Mouse (Mus musculus): ENCODE measurements around the gene Olfr329-ps. TPM values are rescaled to one million over a fixed set of nuclear protein-coding genes. Genes with fewer than 3 reads are reported as not detected.
"Not testable (repeated sequence)": the region's sequence is repeated elsewhere in the genome, so short reads cannot be mapped to it uniquely, and the experiment has no call there.

Olfr329-ps gene
- not detected in 2 replicates for polyA plus RNA-seq (2014; fragmentation: Nextera tagmentation; extraction: Ambion mirVana)

DNA sequence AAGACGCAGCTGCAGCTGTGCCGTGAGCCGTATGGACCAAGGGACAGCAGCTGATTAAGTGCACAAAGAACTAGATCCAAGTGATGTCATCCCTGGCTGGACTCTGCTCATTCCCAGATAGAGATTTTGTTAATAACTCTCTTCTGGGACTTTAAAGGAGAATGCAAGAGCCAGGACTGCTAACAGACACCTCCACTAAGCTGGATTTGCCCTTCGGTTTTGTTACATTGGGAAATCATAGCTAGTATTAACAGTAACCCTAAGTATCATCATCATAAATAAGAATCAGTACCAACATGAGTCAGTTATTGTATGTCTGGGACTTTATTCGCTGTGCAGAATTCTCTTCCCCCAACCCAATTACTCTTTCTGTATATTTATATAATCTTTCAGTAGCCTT lies at the start of gene Olfr329-ps:
TSS of gene Olfr329-ps (minus strand) at position 101 of the 400 bp plus-strand sequence.
- H3K4me1 ChIP-seq (ENCODE audit: control insufficient read depth, insufficient read depth, low read length) = no peaks in the 10 kb centered on the region
- no peak within 1 kb of the TSS for H3K9ac ChIP-seq (ENCODE audit: low read length)
- ATAC-seq = no peak
- no peaks in the 10 kb centered on the region for H3K27me3 ChIP-seq (replicated peaks; ENCODE audit: control insufficient read depth, insufficient read depth, low read length)
- DNase-seq (ENCODE audit: low spot score) = no peak
- no peaks in the 10 kb centered on the region for H3K36me3 ChIP-seq (ENCODE audit: control insufficient read depth, insufficient read depth, low read length)
- WGBS = 88% methylated on average over 5 of the region's 5 CpGs
- no peak within 1 kb of the TSS for H3K4me2 ChIP-seq (ENCODE audit: low read length)
- no peak within 1 kb of the TSS for H3K4me3 ChIP-seq (ENCODE audit: low read depth, low read length)
- no peaks in the 10 kb centered on the region for H3K9me3 ChIP-seq (replicated peaks; ENCODE audit: control insufficient read depth, low read length)
- no peak within 1 kb of the TSS for H3K27ac ChIP-seq (ENCODE audit: low read depth, low read length)

GRCm38 (mm10) chr11:58594814-58595213 lies 48.6 kb upstream of the Olfr329-ps start, which contains the start of gene Olfr324:
Gene Olfr324 (plus strand): TSS chr11:58595114.
- Histone ChIP-seq H3K27ac (ENCODE audit: low read depth, low read length) (no peak within 1 kb of the TSS), H3K4me1 (ENCODE audit: control insufficient read depth, insufficient read depth, low read length) (no peaks in the 10 kb centered on the region), H3K27me3 (replicated peaks; ENCODE audit: control insufficient read depth, insufficient read depth, low read length) (no peaks in the 10 kb centered on the region), H3K36me3 (ENCODE audit: control insufficient read depth, insufficient read depth, low read length) (no peaks in the 10 kb centered on the region), H3K9ac (ENCODE audit: low read length) (no peak within 1 kb of the TSS), H3K4me2 (ENCODE audit: low read length) (no peak within 1 kb of the TSS), H3K9me3 (replicated peaks; ENCODE audit: control insufficient read depth, low read length) (no peaks in the 10 kb centered on the region), H3K4me3 (ENCODE audit: low read depth, low read length) (no peak within 1 kb of the TSS)
- 85% methylated on average over 6 of the region's 6 CpGs for WGBS
- DNase-seq (ENCODE audit: low spot score) (no peak), ATAC-seq (no peak)

GRCm38 (mm10) chr11:58588620-58589250 lies 42.5 kb upstream of the Olfr329-ps start:
- Histone ChIP-seq H3K27me3 (replicated peaks; ENCODE audit: control insufficient read depth, insufficient read depth, low read length) (no peaks in the 10 kb centered on the region), H3K27ac (ENCODE audit: low read depth, low read length) (0 out of 2 replicates have a peak overlapping the region, but pooled peaks have one; percentile 30), H3K4me1 (ENCODE audit: control insufficient read depth, insufficient read depth, low read length) (0 out of 2 replicates have a peak, but pooled peaks cover 2% of the 10 kb centered on the region), H3K36me3 (ENCODE audit: control insufficient read depth, insufficient read depth, low read length) (no peaks in the 10 kb centered on the region), H3K4me2 (ENCODE audit: low read length) (no peak overlapping the region), H3K4me3 (ENCODE audit: low read depth, low read length) (no peak overlapping the region), H3K9me3 (replicated peaks; ENCODE audit: control insufficient read depth, low read length) (no peaks in the 10 kb centered on the region), H3K9ac (ENCODE audit: low read length) (no peak overlapping the region)
- 14% methylated on average over 3 of the region's 3 CpGs for WGBS
- peak; percentile 81 for ATAC-seq
- DNase-seq (ENCODE audit: low spot score) = peak; percentile 82

GRCm38 (mm10) chr11:58587898-58588348 lies 41.7 kb upstream of the Olfr329-ps start:
- no peak for ATAC-seq
- WGBS = 68% methylated on average over 7 of the region's 7 CpGs

DNA sequence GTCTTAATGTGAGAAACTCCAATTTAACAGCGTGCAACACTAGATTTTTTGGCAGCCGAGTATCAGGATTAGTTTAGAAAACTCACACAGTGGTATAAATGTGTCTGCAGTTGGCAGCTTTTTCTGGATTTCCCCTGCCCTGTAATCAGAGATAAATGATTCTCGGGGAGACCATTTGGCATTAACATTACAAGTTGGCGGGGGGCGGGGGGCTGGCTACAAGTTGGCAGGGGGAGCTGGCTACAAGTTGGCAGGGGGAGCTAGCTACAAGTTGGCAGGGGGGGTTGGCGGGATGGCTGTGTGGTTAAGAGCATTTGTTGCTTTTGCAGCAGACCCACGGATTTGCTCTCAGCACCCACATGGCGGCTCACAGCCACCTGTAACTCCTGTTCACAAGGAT lies 32.4 kb upstream of the Olfr329-ps start:
- DNase-seq (ENCODE audit: low spot score) = peak; percentile 81
- Histone ChIP-seq H3K27ac (ENCODE audit: low read depth, low read length) (no peak overlapping the region), H3K4me1 (ENCODE audit: control insufficient read depth, insufficient read depth, low read length) (no peaks in the 10 kb centered on the region), H3K36me3 (ENCODE audit: control insufficient read depth, insufficient read depth, low read length) (no peaks in the 10 kb centered on the region), H3K27me3 (replicated peaks; ENCODE audit: control insufficient read depth, insufficient read depth, low read length) (no peaks in the 10 kb centered on the region), H3K4me2 (ENCODE audit: low read length) (no peak overlapping the region), H3K4me3 (ENCODE audit: low read depth, low read length) (no peak overlapping the region), H3K9ac (ENCODE audit: low read length) (no peak overlapping the region), H3K9me3 (replicated peaks; ENCODE audit: control insufficient read depth, low read length) (no peaks in the 10 kb centered on the region)
- WGBS = 59% methylated on average over 8 of the region's 8 CpGs
- ATAC-seq = peak; percentile 57; the same call in 1 of the 2 replicates

More at GRCm38 (mm10) chr11:58587898-58588348, 41.7 kb upstream of the Olfr329-ps start:
- no peak overlapping the region for H3K4me2 ChIP-seq (ENCODE audit: low read length)
- H3K36me3 ChIP-seq (ENCODE audit: control insufficient read depth, insufficient read depth, low read length) = no peaks in the 10 kb centered on the region
- H3K4me3 ChIP-seq (ENCODE audit: low read depth, low read length) = no peak overlapping the region
- H3K27ac ChIP-seq (ENCODE audit: low read depth, low read length) = no peak overlapping the region
- no peaks in the 10 kb centered on the region for H3K9me3 ChIP-seq (replicated peaks; ENCODE audit: control insufficient read depth, low read length)
- H3K27me3 ChIP-seq (replicated peaks; ENCODE audit: control insufficient read depth, insufficient read depth, low read length) = no peaks in the 10 kb centered on the region
- DNase-seq (ENCODE audit: low spot score) = peak; percentile 28
- H3K4me1 ChIP-seq (ENCODE audit: control insufficient read depth, insufficient read depth, low read length) = 0 out of 2 replicates have a peak, but pooled peaks cover 2% of the 10 kb centered on the region
- no peak overlapping the region for H3K9ac ChIP-seq (ENCODE audit: low read length)

DNA sequence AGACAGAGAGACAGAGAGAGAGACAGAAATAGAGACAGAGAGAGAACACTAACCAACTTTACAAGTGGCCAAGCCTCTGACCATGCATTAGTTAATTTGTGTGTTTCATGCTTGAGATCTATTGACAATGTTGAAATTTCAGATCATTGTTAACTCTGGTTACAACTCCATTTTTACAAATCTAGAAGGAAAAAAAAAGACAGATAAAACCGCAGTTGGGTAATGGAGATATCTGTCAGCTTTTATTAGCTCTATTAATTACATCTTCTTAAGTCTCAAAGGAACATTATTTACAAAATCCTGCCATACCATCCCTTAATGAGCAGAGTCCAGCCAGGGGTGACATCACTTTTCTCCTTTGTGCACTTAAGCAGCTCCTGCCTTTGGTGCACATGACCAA lies 31.2 kb upstream of the Olfr329-ps start, which contains the start of gene Olfr325:
TSS of gene Olfr325 (plus strand) at position 301 of the 400 bp plus-strand sequence.
- Histone ChIP-seq H3K9me3 (replicated peaks; ENCODE audit: control insufficient read depth, low read length) (no peaks in the 10 kb centered on the region), H3K4me3 (ENCODE audit: low read depth, low read length) (no peak within 1 kb of the TSS), H3K9ac (ENCODE audit: low read length) (no peak within 1 kb of the TSS), H3K27me3 (replicated peaks; ENCODE audit: control insufficient read depth, insufficient read depth, low read length) (no peaks in the 10 kb centered on the region), H3K36me3 (ENCODE audit: control insufficient read depth, insufficient read depth, low read length) (no peaks in the 10 kb centered on the region), H3K4me2 (ENCODE audit: low read length) (no peak within 1 kb of the TSS), H3K4me1 (ENCODE audit: control insufficient read depth, insufficient read depth, low read length) (no peaks in the 10 kb centered on the region), H3K27ac (ENCODE audit: low read depth, low read length) (no peak within 1 kb of the TSS)
- ATAC-seq = no peak
- no peak for DNase-seq (ENCODE audit: low spot score)
- 55% methylated on average over 1 of the region's 1 CpGs for WGBS

DNA sequence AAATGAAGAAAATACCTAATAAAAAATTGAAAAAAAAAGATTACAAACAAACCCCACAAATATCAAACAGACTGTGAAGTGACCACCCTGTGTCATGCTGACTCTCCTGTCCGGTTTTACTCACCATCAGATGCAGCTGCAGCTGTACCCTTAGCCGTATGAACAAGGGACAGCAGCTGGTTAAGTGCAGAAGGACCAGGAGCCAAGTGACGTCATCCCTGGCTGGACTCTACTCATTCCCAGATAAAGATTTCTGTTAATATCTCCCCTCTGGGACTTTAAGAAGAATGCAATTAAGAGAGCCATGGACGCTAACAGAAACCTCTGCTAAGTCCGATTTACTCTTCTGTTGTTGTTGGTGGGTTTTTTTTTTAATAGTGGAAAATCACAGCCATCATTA lies 24.2 kb upstream of the Olfr329-ps start, which contains the start of gene Olfr224:
TSS of gene Olfr224 (minus strand) at position 149 of the 400 bp plus-strand sequence.
- Histone ChIP-seq H3K36me3 (ENCODE audit: control insufficient read depth, insufficient read depth, low read length) (no peaks in the 10 kb centered on the region), H3K4me2 (ENCODE audit: low read length) (no peak within 1 kb of the TSS), H3K4me1 (ENCODE audit: control insufficient read depth, insufficient read depth, low read length) (no peaks in the 10 kb centered on the region), H3K9ac (ENCODE audit: low read length) (no peak within 1 kb of the TSS), H3K4me3 (ENCODE audit: low read depth, low read length) (no peak within 1 kb of the TSS), H3K27ac (ENCODE audit: low read depth, low read length) (no peak within 1 kb of the TSS), H3K9me3 (replicated peaks; ENCODE audit: control insufficient read depth, low read length) (no peaks in the 10 kb centered on the region), H3K27me3 (replicated peaks; ENCODE audit: control insufficient read depth, insufficient read depth, low read length) (no peaks in the 10 kb centered on the region)
- ATAC-seq (no peak), DNase-seq (ENCODE audit: low spot score) (no peak)
- WGBS = 79% methylated on average over 5 of the region's 5 CpGs

- Histone ChIP-seq H3K27ac (ENCODE audit: low read depth, low read length) (no peak within 1 kb of the TSS), H3K36me3 (ENCODE audit: control insufficient read depth, insufficient read depth, low read length) (no peaks in the 10 kb centered on the region), H3K4me3 (ENCODE audit: low read depth, low read length) (no peak within 1 kb of the TSS), H3K27me3 (replicated peaks; ENCODE audit: control insufficient read depth, insufficient read depth, low read length) (no peaks in the 10 kb centered on the region), H3K9me3 (replicated peaks; ENCODE audit: control insufficient read depth, low read length) (no peaks in the 10 kb centered on the region), H3K4me2 (ENCODE audit: low read length) (no peak within 1 kb of the TSS), H3K4me1 (ENCODE audit: control insufficient read depth, insufficient read depth, low read length) (no peaks in the 10 kb centered on the region), H3K9ac (ENCODE audit: low read length) (no peak within 1 kb of the TSS)
- no peak for DNase-seq (ENCODE audit: low spot score)
- WGBS = 84% methylated on average over 1 of the region's 1 CpGs
- no peak for ATAC-seq
Measured at GRCm38 (mm10) chr11:58555536-58555935, 9.3 kb upstream of the Olfr329-ps start, which contains the start of gene Olfr328. Gene Olfr328 (minus strand): TSS chr11:58555636.

DNA sequence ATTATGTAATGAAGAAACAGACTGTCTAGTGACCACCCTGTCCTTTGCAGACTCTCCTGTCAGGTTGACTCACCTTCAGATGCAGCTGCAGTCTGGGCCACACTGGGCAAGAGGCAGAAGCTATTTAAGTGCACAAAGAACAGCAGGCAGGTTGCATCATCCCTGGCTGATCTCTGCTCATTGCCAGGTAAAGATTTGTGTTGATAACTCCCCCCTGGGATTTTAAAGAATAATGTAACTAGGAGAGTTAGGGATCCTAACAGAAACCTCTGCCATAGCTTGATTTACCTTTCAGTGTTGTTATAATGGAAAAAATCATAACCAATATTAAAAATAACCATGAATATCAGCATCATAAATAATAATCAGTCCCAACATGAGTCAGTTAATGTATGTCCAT lies 11.5 kb downstream of the Olfr329-ps start, which contains the start of gene Olfr330:
TSS of gene Olfr330 (minus strand) at position 101 of the 400 bp plus-strand sequence.
- H3K4me1 ChIP-seq (ENCODE audit: control insufficient read depth, insufficient read depth, low read length); H3K9ac ChIP-seq (ENCODE audit: low read length); DNase-seq (ENCODE audit: low spot score); H3K27me3 ChIP-seq (replicated peaks; ENCODE audit: control insufficient read depth, insufficient read depth, low read length); H3K36me3 ChIP-seq (ENCODE audit: control insufficient read depth, insufficient read depth, low read length); H3K27ac ChIP-seq (ENCODE audit: low read depth, low read length); H3K4me2 ChIP-seq (ENCODE audit: low read length); H3K4me3 ChIP-seq (ENCODE audit: low read depth, low read length); ATAC-seq; H3K9me3 ChIP-seq (replicated peaks; ENCODE audit: control insufficient read depth, low read length): not testable (repeated sequence)
